Mouse (Mus musculus) adrenal gland (tissue): Measurements from ENCODE around the gene Spsb3.

Experiments used
- intact Hi-C: fragments of 180-260 bp; cut with DNase I; formaldehyde crosslinking; loops from one replicate; pipeline ENCODE4 v1.15.1; 2025

Spsb3 gene

GRCm38 (mm10) chr17:24867914-24868313 is 18.5 kb upstream of the Spsb3 start:
- intact Hi-C loops, result no loop called here

GRCm38 (mm10) chr17:24873695-24874404 is 12.6 kb upstream of the Spsb3 start:
- intact Hi-C loops, result no loop called here

GRCm38 (mm10) chr17:24874405-24874745 is 12.1 kb upstream of the Spsb3 start:
- intact Hi-C loops, result no loop called here

- intact Hi-C loops, result loop anchor here (5.0 kb wide), 1 partner anchor 33 kb away; the partner anchor contains the start of gene Hagh
Measured at GRCm38 (mm10) chr17:24874989-24875388, 11.5 kb upstream of the Spsb3 start.

DNA sequence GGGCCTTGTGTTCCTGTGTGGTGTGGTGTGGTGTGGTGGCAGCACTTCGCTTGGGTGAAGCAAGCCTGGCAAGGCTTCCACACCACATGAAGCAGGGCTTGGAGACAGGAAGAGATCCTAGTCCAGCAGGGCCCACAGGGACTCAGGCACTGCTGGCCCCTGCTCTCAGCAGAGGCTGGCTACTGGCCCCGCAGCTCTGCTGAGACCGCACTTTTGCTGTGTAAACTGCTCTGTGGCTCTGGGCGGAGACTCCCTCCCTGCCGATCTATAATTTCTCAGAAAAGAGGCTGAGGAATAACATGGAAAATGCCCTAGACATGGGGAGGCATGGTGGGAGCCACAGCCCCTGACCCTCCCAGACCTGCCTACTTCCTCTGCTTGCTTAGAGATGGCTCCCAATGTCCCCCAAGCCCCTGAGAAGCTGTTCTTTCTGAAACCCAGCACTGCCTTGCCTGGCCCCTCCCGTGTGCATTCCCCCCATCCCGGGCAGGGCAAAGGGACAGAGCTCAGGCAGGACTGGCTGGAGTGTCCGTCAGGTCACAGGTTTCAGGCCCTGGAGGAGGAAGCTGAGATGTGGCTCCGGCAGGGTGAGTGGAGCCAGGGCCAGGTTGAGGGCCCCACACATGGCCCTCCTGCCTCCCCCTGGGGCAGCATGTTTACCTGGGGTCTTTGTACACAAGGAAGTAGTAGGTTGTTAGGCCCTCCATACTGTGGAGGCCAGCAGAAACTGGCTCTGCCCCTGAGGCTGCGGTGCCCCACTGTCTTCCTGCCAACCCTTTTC is 8.9 kb upstream of the Spsb3 start:
- intact Hi-C loops, result loop anchor here (5.0 kb wide), 1 partner anchor 35 kb away; the partner anchor contains the start of gene Hagh

GRCm38 (mm10) chr17:24878117-24878397 is 8.4 kb upstream of the Spsb3 start:
- intact Hi-C loops, result loop anchor here (5.0 kb wide), 1 partner anchor 36 kb away; the partner anchor contains the start of gene Hagh

DNA sequence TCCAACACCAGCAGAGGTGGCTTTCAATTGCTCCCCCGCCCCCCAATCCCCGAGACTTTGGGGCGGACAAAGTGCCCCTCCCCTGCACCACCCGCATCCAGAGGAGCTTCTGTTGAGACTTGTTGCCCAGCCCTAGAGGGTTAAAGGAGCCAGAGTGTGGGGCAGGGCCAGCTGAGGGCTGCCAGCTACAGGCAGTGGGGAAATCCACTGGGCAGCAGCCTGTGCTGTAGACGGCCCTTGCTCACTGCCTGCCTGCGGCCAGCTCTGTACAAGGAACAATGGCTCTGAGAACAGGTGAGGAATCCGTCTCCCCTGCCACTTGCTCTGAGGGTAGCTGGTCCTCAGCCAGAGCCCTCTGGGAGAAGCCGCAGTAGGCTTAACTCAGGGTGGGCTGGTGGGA is 7.9 kb upstream of the Spsb3 start:
- intact Hi-C loops, result loop anchor here (5.0 kb wide), 1 partner anchor 36 kb away; the partner anchor contains the start of gene Hagh

GRCm38 (mm10) chr17:24881738-24882440 is 4.6 kb upstream of the Spsb3 start:
- intact Hi-C loops, result no loop called here

DNA sequence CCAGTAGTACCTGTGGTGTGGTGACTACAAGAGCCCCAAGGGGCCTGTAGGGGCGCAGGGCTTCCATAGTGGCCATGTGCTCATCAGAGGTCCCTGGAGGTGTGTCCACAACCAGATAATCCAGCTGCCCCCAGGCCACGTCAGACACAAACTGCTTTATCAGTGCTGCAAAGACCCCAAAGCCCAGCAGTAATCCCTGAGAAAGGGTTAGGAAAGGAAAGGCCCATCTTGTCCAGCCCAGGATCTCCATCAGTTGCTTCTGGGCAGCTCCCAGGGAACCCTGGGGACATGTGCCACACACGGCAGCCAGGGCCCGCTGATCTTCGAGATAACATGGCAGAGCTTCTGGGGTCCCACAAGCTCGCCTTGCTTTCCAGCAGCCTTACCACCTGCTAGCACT is 2.1 kb upstream of the Spsb3 start:
- intact Hi-C loops, result loop anchor here (2.0 kb wide), 1 partner anchor 140 kb away; no protein-coding TSS in a partner anchor

GRCm38 (mm10) chr17:24885356-24886133 is 898 bp upstream of the Spsb3 start:
- intact Hi-C loops, result loop anchor here (2.0 to 5.0 kb wide), 2 partner anchors 33 to 141 kb away; partner anchors contain the start of gene Fahd1

DNA sequence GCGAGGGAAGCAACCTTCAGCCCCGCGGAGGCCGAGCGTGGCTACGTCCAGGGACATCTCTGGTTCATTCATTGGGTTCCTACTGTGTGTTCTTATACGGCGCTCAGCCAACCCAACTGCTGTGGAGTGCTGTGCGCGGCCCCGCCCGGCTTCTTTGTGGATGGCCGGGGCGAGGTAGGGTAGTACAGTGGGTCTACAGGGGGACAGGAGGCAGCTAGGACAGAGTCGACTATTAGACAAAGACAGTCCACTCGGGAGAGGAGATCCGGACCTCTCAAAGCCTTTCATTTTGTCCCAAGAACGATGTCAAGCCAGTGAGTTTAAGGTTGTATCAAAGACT is 459 bp downstream of the Spsb3 start:
- intact Hi-C loops, result loop anchor here (5.0 kb wide), 1 partner anchor 35 kb away; the partner anchor contains the start of gene Fahd1

- intact Hi-C loops, result loop anchor here (5.0 kb wide), 1 partner anchor 35 kb away; the partner anchor contains the start of gene Fahd1
Measured at GRCm38 (mm10) chr17:24887291-24888080, 1.0 kb downstream of the Spsb3 start.

DNA sequence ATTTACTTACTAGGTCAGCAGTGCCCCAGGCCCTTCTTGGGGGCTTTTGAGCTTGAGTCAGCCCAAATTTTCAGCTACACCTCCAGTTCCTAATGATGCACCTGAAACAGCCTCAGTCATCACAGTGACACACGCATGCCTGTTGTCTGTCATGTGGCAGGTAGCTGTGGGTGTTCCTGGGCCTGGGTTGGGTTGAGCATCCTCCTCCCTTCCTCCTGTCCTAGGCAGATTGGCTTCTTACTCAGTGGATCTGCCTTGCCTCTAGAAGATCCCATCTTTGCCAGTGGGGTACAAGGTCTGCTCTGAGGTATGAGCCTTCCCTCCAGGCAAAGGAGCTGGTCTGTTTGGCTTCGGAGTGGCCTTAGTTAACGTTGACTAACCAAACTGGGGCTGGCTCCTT is 2.4 kb downstream of the Spsb3 start:
- intact Hi-C loops, result loop anchor here (5.0 kb wide), 1 partner anchor 37 kb away; the partner anchor contains the start of gene Fahd1

DNA sequence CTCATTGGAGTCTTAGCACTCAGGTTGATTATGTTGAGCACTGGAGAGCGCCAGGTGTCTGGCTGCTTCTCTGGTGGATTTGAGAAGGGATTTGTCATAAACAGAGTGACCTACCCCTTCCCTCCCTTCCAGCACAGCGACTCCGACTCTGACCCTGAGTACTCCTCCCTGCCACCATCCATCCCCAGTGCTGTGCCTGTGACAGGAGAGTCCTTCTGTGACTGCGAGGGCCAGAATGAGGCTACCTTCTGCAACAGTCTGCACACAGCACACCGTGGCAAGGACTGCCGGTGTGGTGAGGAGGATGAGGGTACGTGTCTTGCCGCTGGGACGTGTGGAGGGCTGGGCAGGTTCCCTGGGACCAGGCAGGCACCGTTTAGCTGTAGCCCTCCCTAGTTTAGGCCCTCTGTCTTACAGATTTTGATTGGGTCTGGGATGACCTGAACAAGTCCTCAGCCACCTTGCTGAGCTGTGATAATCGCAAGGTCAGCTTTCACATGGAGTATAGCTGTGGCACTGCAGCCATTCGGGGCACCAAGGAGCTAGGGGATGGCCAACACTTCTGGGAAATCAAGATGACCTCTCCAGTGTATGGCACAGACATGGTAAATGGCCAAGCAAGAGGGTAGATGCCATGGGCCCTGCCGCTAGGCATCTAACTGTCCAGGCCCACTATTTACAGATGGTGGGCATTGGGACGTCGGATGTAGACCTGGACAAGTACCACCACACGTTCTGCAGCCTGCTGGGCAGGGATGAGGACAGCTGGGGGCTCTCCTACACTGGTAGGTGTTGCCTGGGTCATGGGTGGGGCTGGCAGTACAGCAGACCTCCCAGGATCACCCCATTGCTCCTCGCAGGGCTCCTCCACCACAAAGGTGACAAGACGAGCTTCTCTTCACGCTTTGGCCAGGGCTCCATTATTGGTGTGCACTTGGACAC is 4.0 kb downstream of the Spsb3 start:
- intact Hi-C loops, result no loop called here

GRCm38 (mm10) chr17:24891321-24891720 is 4.9 kb downstream of the Spsb3 start:
- intact Hi-C loops, result no loop called here

DNA sequence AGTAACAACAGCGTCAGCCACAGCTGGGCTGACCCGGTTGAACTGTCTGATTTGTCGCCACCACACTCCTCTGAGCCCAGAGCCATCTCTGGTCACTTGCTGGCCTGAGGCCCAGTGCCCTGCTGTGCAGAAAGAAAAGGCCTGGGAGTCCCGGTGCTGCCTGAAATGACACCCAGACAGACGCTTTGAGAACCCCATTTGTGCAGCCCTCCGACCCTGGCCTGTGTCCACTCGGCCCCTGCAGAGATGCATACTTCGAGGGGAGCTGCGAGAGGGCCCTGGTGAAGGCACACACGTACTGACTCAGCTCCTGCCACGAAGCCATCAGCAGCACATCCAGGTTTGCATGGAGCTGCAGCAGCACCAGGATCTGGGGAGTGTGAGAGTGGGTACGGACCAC is 6.3 kb downstream of the Spsb3 start:
- intact Hi-C loops, result no loop called here

- intact Hi-C loops, result no loop called here
Measured at GRCm38 (mm10) chr17:24893276-24893675, 6.8 kb downstream of the Spsb3 start.

DNA sequence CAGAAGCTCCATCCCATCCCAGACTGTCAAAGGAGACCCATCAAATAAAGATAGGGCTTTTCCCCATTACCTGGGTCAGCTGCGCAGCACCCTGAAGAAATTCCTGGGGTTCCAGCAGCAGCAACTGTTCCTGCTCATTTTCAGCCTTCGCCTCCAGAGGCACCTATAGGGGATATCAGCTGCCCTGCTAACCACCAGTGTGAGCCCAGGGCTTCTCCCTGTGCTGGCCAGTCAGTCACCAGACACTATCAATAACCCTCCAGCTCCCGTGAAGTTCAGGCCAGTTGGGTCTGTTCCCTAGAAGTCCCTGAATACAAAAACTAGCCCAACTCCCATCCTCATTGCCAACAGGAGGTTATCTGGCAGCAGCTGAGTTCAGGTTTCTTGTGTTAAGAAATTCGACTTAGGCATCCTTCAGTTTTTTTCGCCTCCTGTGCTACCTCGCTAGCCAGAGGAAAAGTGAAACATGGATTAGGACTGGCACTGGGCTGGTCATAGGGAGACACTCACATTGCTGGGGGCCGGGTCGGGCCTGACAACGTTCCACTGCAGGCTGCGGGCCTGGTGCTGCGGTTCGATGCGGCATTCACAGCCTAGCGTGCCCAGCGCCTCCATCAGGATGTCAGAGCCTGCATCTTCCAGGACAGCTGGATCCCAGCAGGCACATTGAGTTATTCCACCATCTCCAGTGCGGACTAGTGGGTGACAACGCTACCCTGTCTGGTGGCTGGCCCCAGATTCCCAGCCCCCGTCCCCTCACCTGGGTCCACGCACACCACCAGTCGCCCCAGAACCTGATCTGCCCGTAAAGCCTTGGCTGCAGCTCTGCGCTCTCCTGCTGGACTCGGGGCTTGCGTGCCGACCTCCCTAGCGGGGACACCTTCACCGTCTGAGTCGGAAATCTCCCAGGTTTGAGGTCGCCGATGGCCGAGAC is 7.9 kb downstream of the Spsb3 start:
- intact Hi-C loops, result no loop called here
